Mouse (Mus musculus) heart, adult 2 months (tissue): ENCODE results near the gene Tmem238l. TPM values are rescaled to one million over a fixed set of nuclear protein-coding genes. Genes with fewer than 3 reads are reported as not detected.
A peak's percentile ranks its signal among the peaks of the same experiment; 100 is the strongest.

Source experiments
- DNase-seq, 2 experiments: peaks; one replicate each; pipeline ENCODE4 v3.0.0; 2021
- H3K27ac ChIP-seq: fragments of 200-600 bp; 2 replicates; pipeline ENCODE4 v1.8.1; 2022
- H3K27me3 ChIP-seq: fragments of 200-500 bp; 2 replicates; pipeline ENCODE4 v1.6.1; 2012; ENCODE audit warnings: mild to moderate bottlenecking, low read length, inconsistent platforms, mixed read lengths; ENCODE audit not compliant: control insufficient read depth, insufficient read depth
- H3K36me3 ChIP-seq: fragments of 200-500 bp; 2 replicates; pipeline ENCODE4 v1.6.1; 2012; ENCODE audit warnings: low read length, inconsistent platforms; ENCODE audit not compliant: control insufficient read depth, insufficient read depth
- H3K4me1 ChIP-seq: fragments of 200-500 bp; 2 replicates; pipeline ENCODE4 v1.6.1; 2011; ENCODE audit warnings: low read length; ENCODE audit not compliant: control insufficient read depth, insufficient read depth
- H3K4me3 ChIP-seq: fragments of 200-600 bp; 2 replicates; pipeline ENCODE4 v1.8.1; 2022
- H3K79me2 ChIP-seq: fragments of 200-500 bp; replicated peaks from 2 replicates; pipeline ENCODE4 v1.6.1; 2012; ENCODE audit warnings: mild to moderate bottlenecking, inconsistent platforms, low read length, moderate library complexity, mixed read lengths; ENCODE audit not compliant: control insufficient read depth, insufficient read depth
- H3K9ac ChIP-seq: fragments of 200-500 bp; 2 replicates; pipeline ENCODE4 v1.6.1; 2012; ENCODE audit warnings: low read depth, mild to moderate bottlenecking, control low read depth, inconsistent platforms, low read length, mixed read lengths
- CTCF ChIP-seq: fragments of 200-600 bp; IDR thresholded peaks from 2 replicates; pipeline ENCODE4 v1.8.1; 2022; ENCODE audit warnings: antibody characterized with exemption, mild to moderate bottlenecking, moderate library complexity
- EP300 ChIP-seq: fragments of 200-500 bp; IDR thresholded peaks from 2 replicates; pipeline ENCODE4 v1.6.1; 2011; ENCODE audit warnings: low read depth, low read length, control low read depth; ENCODE audit not compliant: insufficient read depth
- POLR2A ChIP-seq: fragments of 200-500 bp; IDR thresholded peaks from 2 replicates; pipeline ENCODE4 v1.6.1; 2011; ENCODE audit warnings: mild to moderate bottlenecking, low read depth, low read length, control low read depth; ENCODE audit not compliant: insufficient read depth
- WGBS: fragments of 180-500 bp; shearing (Covaris S2); methylation state at CpG from one replicate; pipeline ENCODE4 v1.1.7; 2018; 5-methylcytosine and 5-hydroxymethylcytosine counted together
- intact Hi-C: fragments of 180-260 bp; cut with DNase I; formaldehyde crosslinking; loops from one replicate; pipeline ENCODE4 v1.15.1; 2025
- long read RNA-seq: library from polyadenylated mRNA; stranded (forward); transcript quantifications from one replicate; pipeline ENCODE4 v2.0.0, GENCODE M21; 2021
- polyA plus RNA-seq: library from polyadenylated mRNA; depleted of rRNA; stranded (reverse); fragments of >200 nt; gene quantifications from 2 replicates; pipeline ENCODE4 v1.2.3, GENCODE M21; 2012; rRNA removed
- total RNA-seq, 2 experiments: library from RNA; stranded (reverse); gene quantifications; 2 replicates each; pipeline ENCODE4 v1.2.3; 2021

The Tmem238l gene
- not detected for total RNA-seq
- not detected in 2 replicates for polyA plus RNA-seq
- long read RNA-seq, result 0 reads

DNA sequence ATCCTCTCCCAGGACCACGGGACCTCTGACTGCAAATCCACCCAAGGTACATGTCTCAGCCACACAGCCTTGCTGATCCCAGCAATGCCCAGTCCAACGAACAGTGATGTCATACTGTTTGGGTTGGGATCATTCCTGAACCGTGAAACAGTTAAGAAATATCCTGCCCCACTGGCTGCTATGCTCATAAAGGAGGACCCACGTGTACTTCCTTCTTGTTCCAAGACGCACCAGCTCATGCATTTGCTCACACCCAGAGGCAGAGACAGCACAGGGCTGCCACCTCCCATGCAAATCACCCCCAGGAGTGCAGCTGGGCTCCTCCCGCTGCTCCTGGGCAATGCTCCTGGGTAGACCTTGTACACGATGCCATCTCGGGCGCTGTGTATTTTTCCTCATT is at the start of gene Tmem238l:
Tmem238l (plus strand) TSS at position 336 of the 400 bp plus-strand sequence.
- Histone ChIP-seq H3K4me3 (no peak within 1 kb of the TSS), H3K27me3 (no peaks in the 10 kb centered on the region), H3K27ac (no peak within 1 kb of the TSS), H3K9ac (no peak within 1 kb of the TSS), H3K36me3 (no peaks in the 10 kb centered on the region), H3K79me2 (no peaks in the 10 kb centered on the region), H3K4me1 (no peaks in the 10 kb centered on the region)
- TF ChIP-seq CTCF (no peak), POLR2A (no peak)
- 73% methylated on average over 9 of the region's 9 CpGs for WGBS
- no peak for DNase-seq
- intact Hi-C loops, result no loop called here

DNA sequence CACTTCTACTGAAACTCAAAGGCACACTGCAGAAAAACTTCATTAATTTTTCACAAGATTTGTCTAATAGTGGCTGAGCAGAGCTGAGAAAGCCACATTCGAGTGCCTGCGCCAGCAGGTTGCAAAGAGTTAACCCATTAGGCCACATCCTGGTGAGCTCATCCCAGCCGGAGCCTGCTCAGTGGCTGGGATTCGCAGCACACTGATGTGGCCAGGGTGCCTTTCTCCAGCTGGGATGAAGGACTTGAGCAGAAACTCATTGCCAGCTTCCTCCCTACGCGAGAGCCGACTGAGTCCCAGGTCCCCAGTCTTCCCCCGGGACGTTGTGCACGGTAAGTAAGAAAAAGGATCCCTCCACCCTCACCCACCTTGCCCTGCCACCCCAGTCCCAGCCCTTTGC is 44.6 kb upstream of the Tmem238l start, which contains the start of gene Pirt:
Pirt (plus strand) TSS at position 171 of the 400 bp plus-strand sequence.
- Histone ChIP-seq H3K36me3 (no peaks in the 10 kb centered on the region), H3K27ac (peak within 1 kb of the TSS; percentile 69), H3K4me3 (peak within 1 kb of the TSS; percentile 9), H3K4me1 (no peaks in the 10 kb centered on the region; the same call in 1 of the 2 replicates), H3K79me2 (no peaks in the 10 kb centered on the region), H3K27me3 (no peaks in the 10 kb centered on the region), H3K9ac (peak within 1 kb of the TSS; percentile 63)
- DNase-seq, result peak; percentile 21 to 22
- WGBS, result 19% methylated on average over 10 of the region's 10 CpGs
- TF ChIP-seq CTCF (no peak), POLR2A (peak; percentile 49)
- intact Hi-C loops, result no loop called here

DNA sequence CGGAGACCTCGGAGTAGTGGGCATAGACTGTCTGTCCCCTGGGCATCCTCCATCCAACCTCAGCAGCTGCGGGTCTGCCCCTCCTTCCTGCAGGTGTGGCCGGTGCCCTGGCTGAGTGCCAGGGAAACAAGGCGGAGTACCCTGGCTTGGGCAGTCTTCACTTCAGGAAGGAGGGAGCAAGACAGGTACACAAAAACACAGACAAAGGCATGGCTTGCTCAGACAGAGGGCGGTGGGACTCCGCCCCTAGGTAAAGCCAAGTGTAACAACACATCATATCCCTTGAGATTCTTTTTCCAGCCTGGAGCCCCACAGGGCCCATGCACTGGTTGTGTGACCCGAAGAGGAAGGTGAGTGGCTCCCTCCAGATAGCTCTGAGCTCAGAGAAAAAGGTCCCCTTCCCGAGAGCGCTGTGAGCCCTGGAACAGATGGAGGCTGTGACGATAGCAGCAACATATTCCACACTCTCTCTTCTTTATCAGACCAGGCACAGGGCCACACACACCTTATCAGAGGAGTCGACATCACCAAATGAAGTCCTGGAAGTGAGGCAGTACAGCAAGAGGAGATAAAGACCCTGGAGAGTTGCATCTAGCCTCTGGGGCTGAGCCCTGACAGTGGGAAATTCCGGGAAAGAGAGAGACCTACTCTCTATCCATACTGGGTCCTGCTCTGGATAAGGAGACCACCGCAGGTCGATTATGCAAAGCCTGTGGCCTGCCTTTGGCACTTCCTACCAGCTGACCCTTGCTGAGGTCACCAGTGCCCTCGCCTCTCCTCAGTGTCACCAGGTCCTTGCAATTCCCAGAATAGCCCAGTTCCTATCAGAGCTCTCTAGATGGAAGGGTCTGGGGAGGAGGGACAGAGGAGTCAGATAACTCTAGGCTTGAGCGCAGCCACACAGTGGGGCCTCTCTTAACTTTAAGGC is 43.6 kb upstream of the Tmem238l start:
- no peaks in the 10 kb centered on the region for H3K36me3 ChIP-seq
- 12% methylated on average over 17 of the region's 17 CpGs for WGBS
- peak overlapping the region; percentile 9 for H3K4me3 ChIP-seq
- peak; percentile 41 to 64 for DNase-seq
- H3K79me2 ChIP-seq, result no peaks in the 10 kb centered on the region
- intact Hi-C loops, result no loop called here
- H3K4me1 ChIP-seq, result no peaks in the 10 kb centered on the region; the same call in 1 of the 2 replicates
- peak overlapping the region; percentile 69 for H3K27ac ChIP-seq
- TF ChIP-seq POLR2A (peak; percentile 48; the same call in 1 of the 2 replicates), EP300 (no peak)
- H3K27me3 ChIP-seq, result no peaks in the 10 kb centered on the region
- peak overlapping the region; percentile 63 for H3K9ac ChIP-seq

DNA sequence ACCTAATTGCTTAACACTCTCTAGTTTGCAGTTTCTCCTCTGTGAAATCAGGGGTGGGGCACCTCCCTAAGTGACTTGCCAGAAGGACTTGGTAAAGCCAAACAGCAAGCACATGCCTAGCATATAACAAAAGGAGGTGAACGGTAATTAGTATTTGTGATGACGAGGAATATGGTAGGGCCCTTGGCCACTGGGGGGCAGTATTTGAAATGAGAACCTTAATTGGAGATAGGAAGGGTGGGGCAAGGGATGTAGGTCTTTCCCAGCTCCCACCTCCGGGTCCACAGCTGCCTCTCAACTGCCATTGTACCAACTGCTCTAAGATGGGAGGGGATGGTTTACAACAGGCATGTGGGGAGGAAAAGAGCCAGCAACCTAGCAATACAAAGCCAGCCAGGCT is 42.2 kb upstream of the Tmem238l start:
- peak overlapping the region; percentile 69 for H3K27ac ChIP-seq
- peak; percentile 28 to 33 for DNase-seq

DNA sequence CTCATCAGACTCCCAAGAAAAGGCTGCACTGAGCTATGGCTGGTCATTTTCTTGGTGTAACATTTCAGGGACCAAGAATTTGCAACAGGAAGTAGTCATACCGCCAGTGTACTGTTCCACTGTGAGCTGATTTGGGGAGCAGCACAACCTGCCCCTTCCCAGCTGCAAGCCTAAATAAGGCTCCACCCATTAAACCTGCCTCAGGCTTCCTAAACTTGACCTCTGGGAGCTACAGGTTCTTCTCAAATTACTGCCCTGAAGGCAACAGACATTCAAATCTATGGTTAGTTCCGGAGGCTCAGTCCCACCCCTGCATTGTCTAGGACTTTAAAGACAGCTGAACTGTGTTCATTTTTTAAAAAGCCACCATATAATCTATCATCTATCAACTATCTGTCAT is 36.4 kb upstream of the Tmem238l start:
- Histone ChIP-seq H3K27ac (no peak overlapping the region), H3K4me1 (no peaks in the 10 kb centered on the region), H3K27me3 (no peaks in the 10 kb centered on the region), H3K4me3 (no peak overlapping the region), H3K9ac (no peak overlapping the region), H3K36me3 (no peaks in the 10 kb centered on the region), H3K79me2 (no peaks in the 10 kb centered on the region)
- no peak for TF ChIP-seq EP300
- TF ChIP-seq CTCF, result no peak
- TF ChIP-seq POLR2A, result no peak
- no peak for DNase-seq
- intact Hi-C loops, result no loop called here
- 68% methylated on average over 2 of the region's 2 CpGs for WGBS

More for the DNA sequence above, 42.2 kb upstream of the Tmem238l start:
- no peaks in the 10 kb centered on the region for H3K36me3 ChIP-seq
- no peaks in the 10 kb centered on the region for H3K79me2 ChIP-seq
- H3K4me3 ChIP-seq, result no peak overlapping the region
- H3K27me3 ChIP-seq, result no peaks in the 10 kb centered on the region
- intact Hi-C loops, result loop anchor here (2.0 kb wide), 1 partner anchor 71 kb away; no protein-coding TSS in a partner anchor
- 15% methylated on average over 3 of the region's 3 CpGs for WGBS
- TF ChIP-seq CTCF, result peak; percentile 71
- TF ChIP-seq EP300, result no peak
- no peak for TF ChIP-seq POLR2A
- no peaks in the 10 kb centered on the region; the same call in 1 of the 2 replicates for H3K4me1 ChIP-seq
- no peak overlapping the region for H3K9ac ChIP-seq
